Mouse (Mus musculus): ENCODE results near the gene Pde1c. TPM values are rescaled to one million over a fixed set of nuclear protein-coding genes. Genes with fewer than 3 reads are reported as not detected.

Pde1c gene
- total and polyA plus RNA-seq, 3 experiments: 9.7 to 85.7 (median 64.9) TPM

DNA sequence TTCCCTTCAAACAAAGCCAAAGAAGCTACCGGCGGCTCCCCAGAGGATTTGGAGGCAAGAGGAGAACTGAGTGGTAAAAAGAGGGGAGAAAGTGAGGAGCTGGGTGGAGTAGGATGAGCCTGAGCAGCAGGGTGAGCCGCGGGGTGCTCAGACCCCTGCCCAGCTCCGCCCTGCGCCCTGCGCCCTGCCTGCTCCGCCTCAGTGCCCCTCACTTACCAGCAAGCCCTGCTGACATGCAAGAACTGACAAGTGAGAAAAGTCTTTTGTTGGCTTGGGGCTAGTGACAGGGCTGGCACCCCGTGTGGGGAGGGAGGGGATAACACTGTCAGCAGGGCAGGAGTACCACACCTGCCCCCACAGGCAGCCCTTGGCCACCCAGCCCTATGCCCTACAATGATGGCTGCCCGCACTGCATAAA lies 206.8 kb downstream of the Pde1c start:
- WGBS: 3% methylated on average over 10 of the region's 10 CpGs
- Histone ChIP-seq H3K36me3 (ENCODE audit: control insufficient read depth, insufficient read depth, low read length) (peaks cover 2% of the 10 kb centered on the region; the same call in 1 of the 2 replicates), H3K27me3 (ENCODE audit: control insufficient read depth, insufficient read depth, low read length) (no peaks in the 10 kb centered on the region), H3K9ac (ENCODE audit: low read depth, low read length) (peak overlapping the region; percentile 77), H3K27ac (peak overlapping the region; percentile 73), H3K4me1 (ENCODE audit: control insufficient read depth, insufficient read depth, low read length) (no peaks in the 10 kb centered on the region; the same call in 1 of the 2 replicates), H3K4me3 (peak overlapping the region; percentile 52), H3K79me2 (replicated peaks; ENCODE audit: control insufficient read depth, insufficient read depth, low read length) (no peaks in the 10 kb centered on the region)
- no peak for TF ChIP-seq EP300 (IDR thresholded peaks at IDR 0.05; ENCODE audit: insufficient read depth, low read depth, low read length)
- TF ChIP-seq CTCF (IDR thresholded peaks at IDR 0.05): peak; percentile 70
- peak; percentile 38; the same call in 1 of the 2 replicates for TF ChIP-seq POLR2A (IDR thresholded peaks at IDR 0.05; ENCODE audit: insufficient read depth, low read depth, low read length)
- intact Hi-C loops (cut with DNase I): no loop called here
- DNase-seq: peak; percentile 52 to 69

DNA sequence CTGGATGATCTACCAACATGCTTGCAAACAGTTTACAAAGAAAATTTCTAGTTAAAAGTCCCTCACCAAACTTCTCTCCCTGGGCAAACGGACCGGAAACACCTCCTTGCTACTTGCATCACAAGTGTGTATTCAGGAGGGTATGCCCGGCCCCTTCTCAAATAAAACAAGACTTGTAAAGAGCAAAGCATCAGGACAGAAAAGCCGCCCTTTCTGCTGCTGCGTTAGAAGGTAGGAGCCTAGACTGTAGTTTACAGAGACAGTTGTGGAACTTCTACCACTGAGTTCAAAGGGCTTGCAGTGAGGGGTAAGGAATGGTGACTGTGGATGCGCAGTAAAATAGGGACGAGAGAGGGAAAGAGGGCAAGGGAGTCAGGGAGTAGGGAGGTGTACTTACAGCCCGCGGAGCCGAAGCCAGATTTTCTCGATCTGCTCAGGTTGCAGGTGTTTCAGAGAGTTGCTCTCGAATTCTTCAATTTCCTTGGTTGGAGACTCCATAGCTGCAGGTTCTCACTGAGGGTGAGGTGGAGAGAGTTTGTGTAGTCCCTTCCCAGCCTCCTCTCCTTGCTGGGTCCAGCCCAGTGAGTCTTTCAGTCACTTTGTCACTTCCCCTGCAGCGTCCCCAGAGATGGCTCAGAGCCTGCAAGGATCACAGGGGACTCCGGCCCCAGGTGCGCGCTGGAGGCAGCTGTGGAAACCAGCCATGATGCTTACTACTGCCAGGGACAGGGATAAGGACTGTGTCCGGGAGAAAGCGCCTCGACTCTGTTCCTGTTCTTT lies 207.4 kb downstream of the Pde1c start:
- Histone ChIP-seq H3K4me1 (ENCODE audit: control insufficient read depth, insufficient read depth, low read length) (no peaks in the 10 kb centered on the region; the same call in 1 of the 2 replicates), H3K9ac (ENCODE audit: low read depth, low read length) (peak overlapping the region; percentile 77), H3K4me3 (peak overlapping the region; percentile 52), H3K27ac (peak overlapping the region; percentile 73), H3K79me2 (replicated peaks; ENCODE audit: control insufficient read depth, insufficient read depth, low read length) (no peaks in the 10 kb centered on the region), H3K27me3 (ENCODE audit: control insufficient read depth, insufficient read depth, low read length) (no peaks in the 10 kb centered on the region), H3K36me3 (ENCODE audit: control insufficient read depth, insufficient read depth, low read length) (peaks cover 3% of the 10 kb centered on the region; the same call in 1 of the 2 replicates)
- DNase-seq: peak; percentile 30 to 38
- WGBS: 8% methylated on average over 19 of the region's 19 CpGs
- intact Hi-C loops (cut with DNase I): no loop called here
- TF ChIP-seq CTCF (IDR thresholded peaks at IDR 0.05): no peak

DNA sequence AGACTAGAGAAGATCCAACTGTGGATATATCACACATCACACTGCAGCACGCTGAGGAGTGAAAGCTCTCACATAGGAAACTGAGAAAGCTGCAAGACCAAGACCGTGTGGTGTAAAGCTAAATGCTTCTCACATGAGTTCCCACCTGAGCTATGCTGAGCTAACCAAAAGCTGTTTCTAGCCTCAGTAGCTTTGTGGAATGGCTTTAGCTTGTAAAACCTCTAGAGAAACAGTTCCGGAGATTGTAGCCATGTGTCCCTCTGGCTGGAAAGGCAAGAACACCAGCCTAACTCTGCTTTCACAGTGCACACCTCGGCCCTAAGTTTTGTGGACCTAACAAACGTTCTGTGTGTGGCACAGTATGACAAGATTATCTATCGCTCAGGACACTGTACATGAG lies 208.8 kb downstream of the Pde1c start:
- WGBS: 41% methylated on average over 6 of the region's 6 CpGs
- Histone ChIP-seq H3K27ac (peak overlapping the region; percentile 73), H3K4me1 (ENCODE audit: control insufficient read depth, insufficient read depth, low read length) (peaks cover under 1% of the 10 kb centered on the region), H3K27me3 (ENCODE audit: control insufficient read depth, insufficient read depth, low read length) (no peaks in the 10 kb centered on the region), H3K36me3 (ENCODE audit: control insufficient read depth, insufficient read depth, low read length) (peaks cover 6% of the 10 kb centered on the region), H3K9ac (ENCODE audit: low read depth, low read length) (peak overlapping the region; percentile 50), H3K4me3 (peak overlapping the region; percentile 52), H3K79me2 (replicated peaks; ENCODE audit: control insufficient read depth, insufficient read depth, low read length) (no peaks in the 10 kb centered on the region)
- intact Hi-C loops (cut with DNase I): no loop called here
- no peak for TF ChIP-seq EP300 (IDR thresholded peaks at IDR 0.05; ENCODE audit: insufficient read depth, low read depth, low read length)
- TF ChIP-seq CTCF (IDR thresholded peaks at IDR 0.05): peak; percentile 13; the same call in 1 of the 2 replicates
- TF ChIP-seq POLR2A (IDR thresholded peaks at IDR 0.05; ENCODE audit: insufficient read depth, low read depth, low read length): no peak
- no peak for DNase-seq

- peak overlapping the region; percentile 36 for H3K27ac ChIP-seq
- peaks cover 2% of the 10 kb centered on the region for H3K4me1 ChIP-seq (ENCODE audit: control insufficient read depth, insufficient read depth, low read length)
- no peaks in the 10 kb centered on the region for H3K27me3 ChIP-seq (ENCODE audit: control insufficient read depth, insufficient read depth, low read length)
- TF ChIP-seq POLR2A (IDR thresholded peaks at IDR 0.05; ENCODE audit: insufficient read depth, low read depth, low read length): no peak
- TF ChIP-seq EP300 (IDR thresholded peaks at IDR 0.05; ENCODE audit: insufficient read depth, low read depth, low read length): no peak
- TF ChIP-seq CTCF (IDR thresholded peaks at IDR 0.05): no peak
- peak; percentile 25 to 59 for DNase-seq
- no peak overlapping the region for H3K4me3 ChIP-seq
- intact Hi-C loops (cut with DNase I): no loop called here
- no peak overlapping the region for H3K9ac ChIP-seq (ENCODE audit: low read depth, low read length)
- H3K79me2 ChIP-seq (replicated peaks; ENCODE audit: control insufficient read depth, insufficient read depth, low read length): no peaks in the 10 kb centered on the region
- H3K36me3 ChIP-seq (ENCODE audit: control insufficient read depth, insufficient read depth, low read length): peaks cover 8% of the 10 kb centered on the region
- 23% methylated on average over 3 of the region's 3 CpGs for WGBS
Observed at GRCm38 (mm10) chr6:56359126-56359525, 209.8 kb downstream of the Pde1c start.

- no peak for DNase-seq
- Histone ChIP-seq H3K36me3 (ENCODE audit: control insufficient read depth, insufficient read depth, low read length) (no peaks in the 10 kb centered on the region), H3K27me3 (ENCODE audit: control insufficient read depth, insufficient read depth, low read length) (no peaks in the 10 kb centered on the region; the same call in 1 of the 2 replicates), H3K27ac (no peak overlapping the region), H3K4me1 (ENCODE audit: control insufficient read depth, insufficient read depth, low read length) (no peaks in the 10 kb centered on the region; the same call in 1 of the 2 replicates), H3K4me3 (no peak overlapping the region), H3K79me2 (replicated peaks; ENCODE audit: control insufficient read depth, insufficient read depth, low read length) (no peaks in the 10 kb centered on the region; the same call in none of the 2 replicates), H3K9ac (ENCODE audit: low read depth, low read length) (no peak overlapping the region)
- no peak for TF ChIP-seq CTCF (IDR thresholded peaks at IDR 0.05)
- no peak for TF ChIP-seq EP300 (IDR thresholded peaks at IDR 0.05; ENCODE audit: insufficient read depth, low read depth, low read length)
- no peak for TF ChIP-seq POLR2A (IDR thresholded peaks at IDR 0.05; ENCODE audit: insufficient read depth, low read depth, low read length)
- intact Hi-C loops (cut with DNase I): no loop called here
- whole genome bisulfite sequencing: 73% methylated on average over 3 of the region's 3 CpGs
Observed at GRCm38 (mm10) chr6:56347207-56347606, 221.7 kb downstream of the Pde1c start.

DNA sequence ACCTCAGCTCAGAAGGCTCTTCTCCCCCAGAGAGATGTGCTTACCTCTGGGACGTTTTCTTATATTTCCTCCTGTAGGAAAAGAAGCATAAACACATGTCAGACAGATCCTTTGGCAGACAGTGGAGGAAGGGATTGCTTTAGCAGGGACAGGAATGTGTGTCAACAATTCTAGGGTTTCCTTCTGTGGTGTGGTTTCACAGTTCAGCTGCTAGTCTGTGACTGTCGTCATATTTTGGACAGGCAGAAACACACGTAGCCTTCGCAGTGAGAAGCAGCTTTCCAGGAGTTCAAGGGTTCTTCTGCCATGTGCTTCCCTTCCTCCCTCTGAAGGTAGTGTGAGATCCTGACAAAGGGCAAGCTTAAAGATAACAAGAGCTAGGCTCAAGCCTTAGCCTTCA lies 223.8 kb downstream of the Pde1c start:
- H3K9ac ChIP-seq (ENCODE audit: low read depth, low read length): no peak overlapping the region
- no peak for DNase-seq
- H3K36me3 ChIP-seq (ENCODE audit: control insufficient read depth, insufficient read depth, low read length): no peaks in the 10 kb centered on the region
- H3K27me3 ChIP-seq (ENCODE audit: control insufficient read depth, insufficient read depth, low read length): no peaks in the 10 kb centered on the region; the same call in 1 of the 2 replicates
- intact Hi-C loops (cut with DNase I): no loop called here
- peaks cover 1% of the 10 kb centered on the region; the same call in 1 of the 2 replicates for H3K4me1 ChIP-seq (ENCODE audit: control insufficient read depth, insufficient read depth, low read length)
- H3K27ac ChIP-seq: no peak overlapping the region
- 33% methylated on average over 4 of the region's 4 CpGs for WGBS
- TF ChIP-seq POLR2A (IDR thresholded peaks at IDR 0.05; ENCODE audit: insufficient read depth, low read depth, low read length) (no peak), CTCF (IDR thresholded peaks at IDR 0.05) (no peak), EP300 (IDR thresholded peaks at IDR 0.05; ENCODE audit: insufficient read depth, low read depth, low read length) (no peak)
- no peaks in the 10 kb centered on the region; the same call in none of the 2 replicates for H3K79me2 ChIP-seq (replicated peaks; ENCODE audit: control insufficient read depth, insufficient read depth, low read length)
- H3K4me3 ChIP-seq: no peak overlapping the region

Measured in heart, adult 2 months (tissue).